Mouse (Mus musculus) spleen, embryonic (tissue): ENCODE measurements at regions not wholly inside any gene's neighbourhood (a gene's known extent, or its start where the extent isn't known, plus 50 kb on each side); places are given as distances from the start of the nearest gene placed in this dataset.

Experiments used
- CTCF ChIA-PET: fragments of 350-600 bp; sonication (Branson Sonifier 250); formaldehyde crosslinking; loops from one replicate; lab custom pipeline; 2022; lab: Charles Lee

DNA sequence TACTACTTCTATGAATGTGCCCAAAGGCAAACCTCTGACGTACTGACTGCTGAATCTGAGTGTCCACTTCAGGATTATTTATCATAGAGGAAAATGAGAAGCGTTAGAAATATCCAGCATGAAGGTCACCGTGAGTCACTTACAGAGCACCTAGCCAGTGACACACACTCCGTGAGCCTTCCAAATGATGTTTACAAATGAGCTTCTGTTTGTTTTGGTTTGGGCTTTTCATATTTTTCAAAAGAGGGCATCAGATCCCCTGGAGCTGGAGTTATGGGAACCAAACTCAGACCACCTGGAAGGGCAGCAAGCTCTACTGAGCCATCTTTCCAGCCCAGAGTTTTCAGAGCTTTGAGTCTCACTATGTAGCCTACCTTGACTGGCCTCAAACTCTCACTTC is 57.8 kb upstream of the Pias1 start:
- CTCF ChIA-PET = no interaction called here

DNA sequence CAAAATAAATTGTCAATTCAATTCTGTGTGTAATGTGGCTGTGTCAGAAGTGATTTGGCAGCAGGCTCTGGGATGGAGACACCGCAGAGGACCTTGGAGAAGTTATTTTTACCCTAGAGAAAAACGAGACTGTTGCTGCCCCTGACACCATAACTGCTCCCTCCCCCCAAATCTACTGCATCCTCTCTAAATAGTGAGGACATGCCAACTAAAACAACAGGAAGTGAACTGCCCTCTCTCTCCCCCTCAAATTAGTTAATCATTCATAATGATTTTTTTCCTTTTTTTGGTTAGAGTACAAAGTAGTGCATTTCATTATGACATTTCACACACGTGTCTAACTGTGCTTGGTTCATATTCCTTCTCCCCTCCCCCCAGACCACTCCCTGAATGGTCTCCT is 55.6 kb upstream of the Pias1 start:
- CTCF ChIA-PET = no interaction called here

DNA sequence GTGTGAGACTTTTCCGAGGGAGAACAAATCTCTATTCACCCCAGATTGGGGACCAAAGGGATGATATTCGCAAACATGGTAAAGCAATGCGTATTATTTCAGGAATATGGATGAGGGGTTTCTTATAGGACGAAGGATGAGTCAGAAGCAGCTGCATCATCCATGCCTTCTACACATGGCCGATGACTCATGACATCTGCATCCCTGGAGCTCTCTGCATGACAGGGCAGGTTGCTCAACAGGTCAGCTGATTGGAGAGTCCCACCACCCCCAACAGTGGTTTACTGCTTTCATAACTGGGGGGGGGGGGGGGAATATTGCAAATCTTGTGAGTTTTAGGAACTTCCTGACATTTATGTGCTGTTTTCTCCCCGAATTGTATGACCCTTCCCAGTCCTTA is 50.3 kb upstream of the Pias1 start:
- CTCF ChIA-PET = no interaction called here
